23 mouse cellular contexts compared by ENCODE assay signal in the genomic region with DNA sequence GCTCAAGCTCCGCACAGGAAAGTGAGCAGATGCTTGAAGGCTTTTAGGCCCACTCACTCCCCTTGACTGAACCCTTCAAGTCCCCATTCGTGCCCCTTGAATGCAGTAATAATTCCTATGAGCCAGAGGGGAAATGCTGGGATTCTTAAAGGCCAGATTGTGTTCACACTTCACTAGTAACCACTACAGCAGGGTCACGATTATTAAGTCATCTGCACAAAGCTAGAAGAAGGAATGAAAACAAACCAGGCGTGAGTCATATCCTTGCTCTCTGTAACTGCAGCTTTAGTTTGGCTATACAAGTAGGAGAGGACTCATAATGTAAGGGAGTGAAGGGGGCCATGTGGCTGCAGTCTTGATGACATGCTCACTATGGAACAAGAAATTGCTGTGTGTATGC.
DNase-seq lines count a peak whose midpoint lies in the region; ATAC-seq and TF ChIP-seq lines count a peak whose summit lies in the region.
"Had no signal": no experiment of that assay in that cellular context is flagged by ENCODE, and none has a peak within 500 bp of the region (broad histone marks: within the 10 kb centered on the region; RNA-seq: fewer than 3 reads in every experiment).

No protein-coding gene starts in this region.

- no peaks in the 10 kb centered on the region for H3K4me1 ChIP-seq in heart, embryonic 16.5 days (ENCODE audit: control insufficient read depth, insufficient read depth, low read length)
- no peaks in the 10 kb centered on the region for H3K4me1 ChIP-seq in stomach, postnatal 0 days (replicated peaks; ENCODE audit: control insufficient read depth, insufficient read depth)
- no peaks in the 10 kb centered on the region for H3K4me1 ChIP-seq in midbrain, postnatal 0 days (ENCODE audit: insufficient read depth, low read length)
- H3K4me1 ChIP-seq: forebrain, embryonic 12.5 days; limb, embryonic 12.5 days; liver, embryonic 13.5 days had no signal

- 0 out of 2 replicates have a peak, but pooled peaks cover 6% of the 10 kb centered on the region for H3K36me3 ChIP-seq in heart, embryonic 16.5 days (ENCODE audit: control insufficient read depth, insufficient read depth)
- peaks cover 3% of the 10 kb centered on the region; the same call in 1 of the 2 replicates for H3K36me3 ChIP-seq in stomach, postnatal 0 days (ENCODE audit: control insufficient read depth, insufficient read depth, low read length)
- peaks cover 4% of the 10 kb centered on the region; the same call in 1 of the 2 replicates for H3K36me3 ChIP-seq in midbrain, postnatal 0 days (ENCODE audit: insufficient read depth, low read length)
- H3K36me3 ChIP-seq: limb, embryonic 12.5 days; liver, embryonic 13.5 days had no signal

- no peaks in the 10 kb centered on the region for H3K9me3 ChIP-seq in heart, embryonic 16.5 days (replicated peaks; ENCODE audit: control insufficient read depth, low read length)
- no peaks in the 10 kb centered on the region for H3K9me3 ChIP-seq in stomach, postnatal 0 days (ENCODE audit: control insufficient read depth, low read length)
- H3K9me3 ChIP-seq in midbrain, postnatal 0 days (ENCODE audit: low read length) = no peaks in the 10 kb centered on the region
- H3K9me3 ChIP-seq: forebrain, embryonic 12.5 days; liver, embryonic 13.5 days had no signal

- no peak for TF ChIP-seq CTCF in Patski (IDR thresholded peaks at IDR 0.05)
- TF ChIP-seq CTCF in stomach, postnatal 0 days (IDR thresholded peaks at IDR 0.05; ENCODE audit: low read depth) = no peak
- TF ChIP-seq CTCF in midbrain, postnatal 0 days (IDR thresholded peaks at IDR 0.05) = no peak

- 0 out of 2 replicates have a peak, but pooled peaks have one; percentile 23 for ATAC-seq in heart, embryonic 16.5 days (replicated peaks; ENCODE audit: extremely low read depth, insufficient read depth, low FRiP score)
- ATAC-seq in Patski = peak; percentile 98
- ATAC-seq in stomach, postnatal 0 days (ENCODE audit: low FRiP score, low TSS enrichment) = peak; percentile 40; the same call in 1 of the 2 replicates
- no peak for ATAC-seq in midbrain, postnatal 0 days (ENCODE audit: low FRiP score)
- ATAC-seq: hindbrain, postnatal 0 days had no signal

- CTCF ChIA-PET in Patski (lab: Charles Lee) = interaction anchor here (0.7 to 0.9 kb wide), 2 partner anchors 21 to 78 kb away, joined by 3 read pairs; no protein-coding TSS in a partner anchor

- in situ Hi-C loops in Patski (cut with MboI; ENCODE audit: low pct_unique_long_range_greater_than_20kb) = no loop called here

- H3K27me3 ChIP-seq in heart, embryonic 16.5 days (ENCODE audit: control insufficient read depth, insufficient read depth, low read length) = no peaks in the 10 kb centered on the region
- no peaks in the 10 kb centered on the region for H3K27me3 ChIP-seq in Patski
- no peaks in the 10 kb centered on the region for H3K27me3 ChIP-seq in stomach, postnatal 0 days (ENCODE audit: control insufficient read depth, insufficient read depth, low read length)
- no peaks in the 10 kb centered on the region for H3K27me3 ChIP-seq in midbrain, postnatal 0 days (ENCODE audit: insufficient read depth, low read length)
- H3K27me3 ChIP-seq: limb, embryonic 12.5 days; liver, embryonic 13.5 days had no signal

- H3K9ac ChIP-seq in heart, embryonic 16.5 days (ENCODE audit: low read length) = no peak overlapping the region
- no peak overlapping the region for H3K9ac ChIP-seq in stomach, postnatal 0 days (ENCODE audit: low read length)
- no peak overlapping the region for H3K9ac ChIP-seq in midbrain, postnatal 0 days (replicated peaks; ENCODE audit: low read length, poor library complexity, severe bottlenecking)
- H3K9ac ChIP-seq: forebrain, embryonic 12.5 days; limb, embryonic 12.5 days; liver, embryonic 13.5 days; lung, embryonic 14.5 days had no signal

- TF ChIP-seq EP300 in stomach, postnatal 0 days (optimal IDR thresholded peaks at IDR 0.05) = no peak

- no peak for DNase-seq in heart, postnatal 4 days
- DNase-seq in retina, postnatal 1 day = peak; percentile 31
- DNase-seq in retina, embryonic 14.5 days (ENCODE audit: low spot score) = no peak
- DNase-seq in Patski (ENCODE audit: low read depth, low spot score) = peak; percentile 83
- no peak for DNase-seq in stomach, postnatal 0 days (ENCODE audit: low spot score)
- no peak for DNase-seq in midbrain, postnatal 0 days (ENCODE audit: low spot score)
- no peak for DNase-seq in thymus, postnatal 0 days (ENCODE audit: low spot score)
- DNase-seq: adrenal gland, adult 8-10 months; cerebellum, adult 18-20 months; cerebellum, postnatal 14 days; kidney, adult 18-20 months; liver, embryonic 13.5 days; lung, embryonic 14.5 days; lung, postnatal 36 days; midbrain, embryonic 14.5 days; thymus, postnatal 14 days had no signal

- no peak overlapping the region for H3K4me3 ChIP-seq in heart, embryonic 16.5 days (ENCODE audit: low read length)
- no peak overlapping the region for H3K4me3 ChIP-seq in stomach, postnatal 0 days (ENCODE audit: low read depth, low read length)
- no peak overlapping the region for H3K4me3 ChIP-seq in midbrain, postnatal 0 days (ENCODE audit: low read depth, low read length)
- H3K4me3 ChIP-seq: forebrain, embryonic 12.5 days; hindbrain, embryonic 10.5 days; limb, embryonic 12.5 days; liver, embryonic 13.5 days; megakaryocyte, embryonic 14.5 days had no signal

- no peak overlapping the region for H3K4me2 ChIP-seq in heart, embryonic 16.5 days (ENCODE audit: low read depth, low read length)
- no peak overlapping the region for H3K4me2 ChIP-seq in stomach, postnatal 0 days (replicated peaks; ENCODE audit: low read depth)
- no peak overlapping the region for H3K4me2 ChIP-seq in midbrain, postnatal 0 days (ENCODE audit: low read depth, low read length, poor library complexity, severe bottlenecking)
- H3K4me2 ChIP-seq: forebrain, embryonic 12.5 days; heart, embryonic 11.5 days; limb, embryonic 12.5 days; liver, embryonic 13.5 days; lung, embryonic 14.5 days had no signal

- 70% methylated on average over 4 of the region's 4 CpGs for WGBS in heart, embryonic 16.5 days
- WGBS in stomach, postnatal 0 days = 47% methylated on average over 4 of the region's 4 CpGs
- WGBS in midbrain, postnatal 0 days = 83% methylated on average over 4 of the region's 4 CpGs

- POLR2A ChIA-PET in Patski (lab: Charles Lee) = interaction anchor here (0.8 kb wide), 1 partner anchor 13 kb away, joined by 4 read pairs; no protein-coding TSS in a partner anchor

- H3K27ac ChIP-seq in heart, embryonic 16.5 days (ENCODE audit: low read length) = no peak overlapping the region
- no peak overlapping the region for H3K27ac ChIP-seq in stomach, postnatal 0 days (replicated peaks)
- H3K27ac ChIP-seq in midbrain, postnatal 0 days (ENCODE audit: low read depth, low read length) = no peak overlapping the region
- H3K27ac ChIP-seq: forebrain, embryonic 12.5 days; hindbrain, embryonic 10.5 days; hindbrain, postnatal 0 days; limb, embryonic 12.5 days; liver, embryonic 13.5 days had no signal

Comparison
In these comparisons a context has a peak if more than half of its experiments do, and no peak if none do; other contexts are left out.
1. DNase-seq: peak in retina, postnatal 1 day (single experiment) and Patski (single experiment); none in heart, postnatal 4 days (single experiment), retina, embryonic 14.5 days (single experiment), stomach, postnatal 0 days (single experiment), midbrain, postnatal 0 days (single experiment) and thymus, postnatal 0 days (single experiment).